Mouse (Mus musculus): Measurements from ENCODE around the gene Gm49318.

- TF ChIP-seq CTCF (IDR thresholded peaks at IDR 0.05; ENCODE audit: low read depth) (no peak), EP300 (IDR thresholded peaks at IDR 0.05; ENCODE audit: low read depth) (no peak)
Observed at GRCm38 (mm10) chr9:22057031-22057517, 14.0 kb downstream of the Gm49318 start.
